Mouse (Mus musculus): ENCODE measurements at regions not wholly inside any gene's neighbourhood (a gene's known extent, or its start where the extent isn't known, plus 50 kb on each side); places are given as distances from the start of the nearest gene placed in this dataset.

DNA sequence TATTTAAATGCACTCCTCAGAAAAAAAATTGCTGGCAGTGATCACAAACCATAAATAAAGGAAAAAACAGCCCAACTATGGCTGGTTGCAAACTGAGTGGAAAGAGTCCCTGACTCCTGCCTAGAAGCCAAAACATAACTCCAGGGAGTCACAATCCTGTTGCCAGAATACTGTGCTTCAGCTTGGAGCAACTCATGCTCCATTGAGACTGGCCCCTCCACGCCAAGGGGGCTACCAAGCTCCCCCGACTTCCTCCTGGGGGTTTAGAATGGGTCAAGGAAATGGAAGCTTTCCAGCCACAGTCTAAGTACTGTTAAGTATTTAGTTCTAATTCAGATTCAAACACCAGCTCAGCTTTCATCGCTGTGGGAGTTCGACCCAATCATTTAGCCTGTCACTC, 374.8 kb downstream of the Mllt3 start:
- H3K27me3 ChIP-seq: 0 out of 2 replicates have a peak, but pooled peaks cover 4% of the 10 kb centered on the region
- H3K9ac ChIP-seq: no peak overlapping the region
- no peak overlapping the region for H3K4me3 ChIP-seq
- no peak overlapping the region for H3K4me2 ChIP-seq
- no peak overlapping the region for H3K27ac ChIP-seq
- H3K9me3 ChIP-seq: no peaks in the 10 kb centered on the region
- no peaks in the 10 kb centered on the region for H3K36me3 ChIP-seq
- 45% methylated on average over 4 of the region's 4 CpGs for WGBS
- peaks cover 9% of the 10 kb centered on the region; the same call in 1 of the 2 replicates for H3K4me1 ChIP-seq (replicated peaks)
- no peak for ATAC-seq (ENCODE audit: low FRiP score)

GRCm38 (mm10) chr4:87657855-87658254, 375.3 kb downstream of the Mllt3 start:
- ATAC-seq (ENCODE audit: low FRiP score): no peak
- H3K27ac ChIP-seq: no peak overlapping the region
- 55% methylated on average over 2 of the region's 2 CpGs for WGBS

DNA sequence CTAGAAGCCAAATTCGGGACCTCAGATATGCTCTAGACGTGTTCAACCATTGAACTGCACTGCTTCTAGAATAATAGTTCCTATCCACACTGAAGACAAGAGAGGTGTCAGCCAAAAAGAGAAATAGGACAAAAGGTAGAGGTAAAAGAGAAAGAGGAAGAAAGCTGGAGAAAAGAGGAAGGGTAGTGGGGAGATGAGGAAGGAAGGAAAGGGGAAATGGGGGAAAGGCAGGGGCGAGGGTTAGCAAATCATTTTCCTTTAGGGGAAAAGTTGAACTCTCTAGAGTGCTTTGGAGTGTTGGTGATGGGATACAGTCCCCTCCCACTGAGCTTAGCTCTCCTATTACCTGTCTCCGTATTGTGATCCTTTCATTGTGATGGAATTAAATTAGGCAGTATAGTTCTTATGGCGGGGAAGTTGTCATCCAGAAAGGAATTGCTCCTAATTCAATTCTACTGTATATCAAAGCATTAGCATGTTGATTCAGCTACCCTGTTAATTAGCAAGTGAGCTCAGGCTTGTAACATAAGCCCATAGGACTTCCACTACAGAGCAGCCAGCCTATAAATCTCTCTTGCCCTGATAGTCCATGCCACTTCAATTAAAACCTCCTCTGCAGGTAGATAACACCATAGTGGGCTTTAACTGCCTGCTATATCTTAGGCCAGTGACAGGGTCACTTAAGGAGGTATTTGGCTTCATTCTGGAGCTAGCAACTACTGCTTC, 379.6 kb downstream of the Mllt3 start:
- WGBS: 78% methylated on average over 5 of the region's 5 CpGs
- ATAC-seq (ENCODE audit: low FRiP score): no peak

More at GRCm38 (mm10) chr4:87657855-87658254, 375.3 kb downstream of the Mllt3 start:
- H3K4me2 ChIP-seq: no peak overlapping the region
- no peak overlapping the region for H3K4me3 ChIP-seq
- H3K9me3 ChIP-seq: no peaks in the 10 kb centered on the region
- H3K36me3 ChIP-seq: no peaks in the 10 kb centered on the region
- H3K4me1 ChIP-seq (replicated peaks): peaks cover 9% of the 10 kb centered on the region; the same call in 1 of the 2 replicates
- 0 out of 2 replicates have a peak, but pooled peaks cover 4% of the 10 kb centered on the region for H3K27me3 ChIP-seq
- no peak overlapping the region for H3K9ac ChIP-seq

GRCm38 (mm10) chr4:87652314-87652934, 380.7 kb downstream of the Mllt3 start:
- H3K4me2 ChIP-seq: no peak overlapping the region
- no peak overlapping the region for H3K27ac ChIP-seq
- peaks cover 42% of the 10 kb centered on the region for H3K4me1 ChIP-seq (replicated peaks)
- no peak overlapping the region for H3K4me3 ChIP-seq
- no peaks in the 10 kb centered on the region for H3K9me3 ChIP-seq
- no peaks in the 10 kb centered on the region for H3K36me3 ChIP-seq
- no peak overlapping the region for H3K9ac ChIP-seq
- no peak for ATAC-seq (ENCODE audit: low FRiP score)
- H3K27me3 ChIP-seq: no peaks in the 10 kb centered on the region
- 57% methylated on average over 8 of the region's 8 CpGs for WGBS

More for the DNA sequence above, 379.6 kb downstream of the Mllt3 start:
- no peak overlapping the region for H3K4me3 ChIP-seq
- H3K4me1 ChIP-seq (replicated peaks): peaks cover 37% of the 10 kb centered on the region
- H3K27ac ChIP-seq: no peak overlapping the region
- H3K4me2 ChIP-seq: no peak overlapping the region
- H3K27me3 ChIP-seq: 0 out of 2 replicates have a peak, but pooled peaks cover 4% of the 10 kb centered on the region
- no peaks in the 10 kb centered on the region for H3K36me3 ChIP-seq
- H3K9me3 ChIP-seq: no peaks in the 10 kb centered on the region
- H3K9ac ChIP-seq: no peak overlapping the region

GRCm38 (mm10) chr4:87651275-87651674, 381.9 kb downstream of the Mllt3 start:
- Histone ChIP-seq H3K36me3 (no peaks in the 10 kb centered on the region), H3K4me3 (no peak overlapping the region), H3K4me2 (no peak overlapping the region), H3K27me3 (no peaks in the 10 kb centered on the region), H3K27ac (peak overlapping the region; percentile 45; the same call in 1 of the 2 replicates), H3K9me3 (no peaks in the 10 kb centered on the region), H3K9ac (no peak overlapping the region), H3K4me1 (replicated peaks) (peaks cover 42% of the 10 kb centered on the region)
- no peak for ATAC-seq (ENCODE audit: low FRiP score)
- 63% methylated on average over 3 of the region's 3 CpGs for WGBS

- H3K36me3 ChIP-seq: no peaks in the 10 kb centered on the region
- no peak overlapping the region for H3K4me3 ChIP-seq
- H3K27me3 ChIP-seq: no peaks in the 10 kb centered on the region
- WGBS: 17% methylated on average over 6 of the region's 6 CpGs
- no peak for ATAC-seq (ENCODE audit: low FRiP score)
- no peak overlapping the region for H3K4me2 ChIP-seq
- H3K9me3 ChIP-seq: no peaks in the 10 kb centered on the region
- H3K27ac ChIP-seq: 0 out of 2 replicates have a peak overlapping the region, but pooled peaks have one; percentile 45
- peaks cover 42% of the 10 kb centered on the region for H3K4me1 ChIP-seq (replicated peaks)
- no peak overlapping the region for H3K9ac ChIP-seq
Observed at GRCm38 (mm10) chr4:87650837-87651236, 382.3 kb downstream of the Mllt3 start.

- WGBS: 45% methylated on average over 3 of the region's 3 CpGs
- no peak overlapping the region; the same call in 1 of the 2 replicates for H3K27ac ChIP-seq
Observed at GRCm38 (mm10) chr4:87650393-87650792, 382.8 kb downstream of the Mllt3 start.

DNA sequence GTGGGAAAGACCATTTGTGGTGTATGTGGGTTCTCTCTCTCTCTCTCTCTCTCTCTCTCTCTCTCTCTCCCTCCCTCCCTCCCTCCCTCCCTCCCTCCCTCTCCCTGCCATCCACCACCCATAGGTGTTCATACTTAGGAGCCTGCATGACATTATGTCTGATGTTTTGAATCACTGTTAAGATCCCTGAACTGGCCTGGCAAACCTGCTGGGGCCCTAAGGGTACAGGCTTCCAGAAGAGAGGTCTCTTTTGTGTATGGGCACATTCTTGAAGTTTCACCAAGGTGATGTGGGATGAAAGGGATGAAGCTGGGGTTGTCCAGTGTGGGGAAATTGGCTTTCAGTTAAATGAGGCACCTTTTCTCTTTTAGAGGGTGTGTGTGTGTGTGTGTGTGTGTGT, 384.2 kb downstream of the Mllt3 start:
- Histone ChIP-seq H3K4me3 (no peak overlapping the region), H3K4me2 (peak overlapping the region; percentile 60; the same call in 1 of the 2 replicates), H3K4me1 (replicated peaks) (peaks cover 42% of the 10 kb centered on the region), H3K27me3 (no peaks in the 10 kb centered on the region), H3K9me3 (no peaks in the 10 kb centered on the region), H3K36me3 (no peaks in the 10 kb centered on the region), H3K9ac (no peak overlapping the region), H3K27ac (peak overlapping the region; percentile 41; the same call in 1 of the 2 replicates)
- peak; percentile 34 for ATAC-seq (ENCODE audit: low FRiP score)

More at GRCm38 (mm10) chr4:87650393-87650792, 382.8 kb downstream of the Mllt3 start:
- peaks cover 42% of the 10 kb centered on the region for H3K4me1 ChIP-seq (replicated peaks)
- H3K9me3 ChIP-seq: no peaks in the 10 kb centered on the region
- no peak overlapping the region for H3K4me3 ChIP-seq
- H3K27me3 ChIP-seq: no peaks in the 10 kb centered on the region
- no peak overlapping the region for H3K9ac ChIP-seq
- ATAC-seq (ENCODE audit: low FRiP score): no peak
- H3K4me2 ChIP-seq: no peak overlapping the region
- no peaks in the 10 kb centered on the region for H3K36me3 ChIP-seq

- H3K4me1 ChIP-seq (replicated peaks): peaks cover 37% of the 10 kb centered on the region
- H3K27ac ChIP-seq: peak overlapping the region; percentile 41
- peak overlapping the region; percentile 29 for H3K4me3 ChIP-seq
- 5% methylated on average over 26 of the region's 26 CpGs for WGBS
- peak; percentile 86 for ATAC-seq (ENCODE audit: low FRiP score)
- H3K4me2 ChIP-seq: peak overlapping the region; percentile 60
- no peaks in the 10 kb centered on the region for H3K9me3 ChIP-seq
- H3K9ac ChIP-seq: peak overlapping the region; percentile 43
- H3K27me3 ChIP-seq: no peaks in the 10 kb centered on the region
- no peaks in the 10 kb centered on the region for H3K36me3 ChIP-seq
Observed at GRCm38 (mm10) chr4:87647932-87648911, 384.9 kb downstream of the Mllt3 start.

GRCm38 (mm10) chr4:87642002-87642401, 391.2 kb downstream of the Mllt3 start:
- WGBS: 84% methylated on average over 5 of the region's 5 CpGs
- Histone ChIP-seq H3K9me3 (no peaks in the 10 kb centered on the region), H3K36me3 (no peaks in the 10 kb centered on the region), H3K4me1 (replicated peaks) (peaks cover 11% of the 10 kb centered on the region), H3K4me3 (no peak overlapping the region), H3K4me2 (no peak overlapping the region), H3K27ac (no peak overlapping the region), H3K27me3 (no peaks in the 10 kb centered on the region), H3K9ac (no peak overlapping the region)
- ATAC-seq (ENCODE audit: low FRiP score): no peak

DNA sequence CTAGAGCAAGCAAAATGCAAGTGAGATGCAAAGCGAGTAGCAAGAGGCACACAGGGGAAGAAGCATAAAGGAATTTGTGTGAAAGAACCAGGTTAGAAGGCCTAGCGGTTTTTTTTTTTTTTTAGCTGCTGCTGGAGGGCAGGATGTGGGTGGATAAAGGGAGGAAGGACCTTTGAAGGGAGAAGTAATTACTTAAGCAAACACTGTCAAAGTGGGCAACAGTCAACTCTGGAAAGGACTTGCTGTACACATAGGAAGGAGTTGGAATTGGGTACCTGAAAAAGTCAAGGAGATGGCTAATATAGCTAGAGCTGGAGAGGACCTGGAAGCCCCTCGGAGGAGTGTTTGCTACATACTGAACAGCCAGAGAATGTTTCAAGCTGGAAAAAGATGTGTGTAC, 391.6 kb downstream of the Mllt3 start:
- 85% methylated on average over 3 of the region's 3 CpGs for WGBS
- peaks cover 11% of the 10 kb centered on the region for H3K4me1 ChIP-seq (replicated peaks)
- no peaks in the 10 kb centered on the region for H3K36me3 ChIP-seq
- H3K9ac ChIP-seq: no peak overlapping the region
- ATAC-seq (ENCODE audit: low FRiP score): no peak
- H3K9me3 ChIP-seq: no peaks in the 10 kb centered on the region
- no peak overlapping the region for H3K4me2 ChIP-seq
- no peak overlapping the region for H3K4me3 ChIP-seq
- H3K27me3 ChIP-seq: no peaks in the 10 kb centered on the region
- no peak overlapping the region for H3K27ac ChIP-seq

- no peaks in the 10 kb centered on the region for H3K36me3 ChIP-seq
- H3K9me3 ChIP-seq: no peaks in the 10 kb centered on the region
- no peak overlapping the region for H3K4me2 ChIP-seq
- H3K9ac ChIP-seq: no peak overlapping the region
- H3K4me3 ChIP-seq: no peak overlapping the region
- H3K27ac ChIP-seq: peak overlapping the region; percentile 41
- ATAC-seq (ENCODE audit: low FRiP score): 0 out of 2 replicates have a peak, but pooled peaks have one; percentile 43
- 10% methylated on average over 1 of the region's 1 CpGs for WGBS
- H3K27me3 ChIP-seq: no peaks in the 10 kb centered on the region
- H3K4me1 ChIP-seq (replicated peaks): peaks cover 11% of the 10 kb centered on the region
Observed at GRCm38 (mm10) chr4:87638380-87638646, 394.9 kb downstream of the Mllt3 start.
